Mouse (Mus musculus) 3T3-L1 (cell line): ENCODE measurements at regions not wholly inside any gene's neighbourhood (a gene's known extent, or its start where the extent isn't known, plus 50 kb on each side); places are given as distances from the start of the nearest gene placed in this dataset.

ENCODE experiments used
- DNase-seq: peaks from one replicate; pipeline ENCODE4 v3.0.0-alpha.2; 2015; ENCODE audit warnings: low read depth, low spot score

GRCm38 (mm10) chr4:93986189-93986588 lies 570.2 kb upstream of the Gm10306 start:
- no peak for DNase-seq

- DNase-seq = no peak
Measured at GRCm38 (mm10) chr4:93990273-93990869, 566.0 kb upstream of the Gm10306 start.

GRCm38 (mm10) chr4:94005818-94006217 lies 550.5 kb upstream of the Gm10306 start:
- no peak for DNase-seq

- peak; percentile 85 for DNase-seq
Measured at GRCm38 (mm10) chr4:94007088-94007768, 549.1 kb upstream of the Gm10306 start.

- DNase-seq = no peak
Measured at GRCm38 (mm10) chr4:94015713-94016112, 540.6 kb upstream of the Gm10306 start.

- peak; percentile 15 for DNase-seq
Measured at GRCm38 (mm10) chr4:94017702-94018101, 538.6 kb upstream of the Gm10306 start.

- DNase-seq = peak; percentile 69
Measured at GRCm38 (mm10) chr4:94049629-94050310, 506.6 kb upstream of the Gm10306 start.

- no peak for DNase-seq
Measured at GRCm38 (mm10) chr4:94052249-94053162, 503.8 kb upstream of the Gm10306 start.

- DNase-seq = no peak
Measured at GRCm38 (mm10) chr4:94073178-94073870, 483.0 kb upstream of the Gm10306 start.

GRCm38 (mm10) chr4:94082839-94083238 lies 473.5 kb upstream of the Gm10306 start:
- DNase-seq = no peak

GRCm38 (mm10) chr4:94094379-94094778 lies 462.0 kb upstream of the Gm10306 start:
- peak; percentile 96 for DNase-seq

- DNase-seq = peak; percentile 35
Measured at GRCm38 (mm10) chr4:94106941-94107340, 449.4 kb upstream of the Gm10306 start.

- DNase-seq = no peak
Measured at GRCm38 (mm10) chr4:94116881-94117280, 439.5 kb upstream of the Gm10306 start.

GRCm38 (mm10) chr4:94124177-94124576 lies 432.2 kb upstream of the Gm10306 start:
- no peak for DNase-seq

- peak; percentile 15 for DNase-seq
Measured at GRCm38 (mm10) chr4:94137921-94138320, 418.4 kb upstream of the Gm10306 start.

- no peak for DNase-seq
Measured at GRCm38 (mm10) chr4:94144901-94145801, 411.2 kb upstream of the Gm10306 start.

GRCm38 (mm10) chr4:94147964-94148533 lies 408.3 kb upstream of the Gm10306 start:
- DNase-seq = peak; percentile 32

- DNase-seq = no peak
Measured at GRCm38 (mm10) chr4:94149056-94149455, 407.3 kb upstream of the Gm10306 start.

- DNase-seq = peak; percentile 19
Measured at GRCm38 (mm10) chr4:94160620-94161019, 395.7 kb upstream of the Gm10306 start.

GRCm38 (mm10) chr4:94173096-94173495 lies 383.2 kb upstream of the Gm10306 start:
- DNase-seq = peak; percentile 23
